Mouse (Mus musculus) left cerebral cortex, adult 9 months (tissue): ENCODE measurements around the gene Lrrc29.

Experiments
- DNase-seq, 2 experiments: peaks; one replicate each; pipeline ENCODE4 v3.0.0; 2022; ENCODE audit warnings: low spot score in 2 of 2

Lrrc29 gene

DNA sequence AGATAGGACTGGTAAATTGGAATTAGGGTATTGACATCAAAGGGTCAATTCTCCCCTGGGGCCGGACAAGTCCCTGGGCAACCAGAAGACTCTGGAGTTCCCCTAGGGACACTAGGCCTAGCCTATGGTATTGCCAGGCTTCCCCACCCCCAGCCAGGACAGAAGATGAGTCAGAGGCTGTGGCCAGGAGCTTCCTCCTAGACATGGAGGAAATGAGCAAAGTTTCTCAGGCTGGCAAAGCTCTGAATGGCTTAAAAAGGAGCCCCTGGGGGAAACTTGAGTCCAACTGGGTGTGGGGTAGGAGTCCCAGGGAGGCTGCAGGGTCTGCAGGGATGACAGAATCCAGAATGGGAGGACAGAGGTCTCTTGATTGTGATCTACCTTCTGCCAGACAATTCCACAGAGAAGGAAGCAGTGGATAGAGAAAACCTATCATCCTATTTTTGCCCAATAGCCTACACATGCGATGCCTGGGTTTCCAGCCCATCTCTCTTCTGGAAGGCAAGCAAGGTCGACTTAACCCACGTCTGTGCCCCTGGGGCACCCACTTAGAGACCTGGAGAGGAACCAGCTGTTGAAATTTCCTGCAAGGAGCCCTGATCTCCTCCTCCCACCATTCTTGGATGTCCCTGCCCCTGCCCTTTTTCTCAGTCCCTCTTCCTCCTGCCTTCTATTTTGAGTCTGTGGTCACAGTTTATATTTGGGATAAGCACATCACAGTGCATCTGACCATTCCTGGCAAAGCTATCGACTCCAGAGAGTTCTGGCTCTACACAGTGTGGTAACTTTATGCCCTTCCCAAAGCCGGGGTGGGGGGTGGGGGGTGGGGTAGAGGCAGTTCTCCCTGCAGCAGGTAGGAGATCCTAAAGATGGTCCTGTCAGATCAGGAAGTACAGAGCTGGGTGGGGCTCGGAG lies 19.2 kb upstream of the Lrrc29 start:
- peak in 1 of 2 experiments; percentile 31 for DNase-seq

DNA sequence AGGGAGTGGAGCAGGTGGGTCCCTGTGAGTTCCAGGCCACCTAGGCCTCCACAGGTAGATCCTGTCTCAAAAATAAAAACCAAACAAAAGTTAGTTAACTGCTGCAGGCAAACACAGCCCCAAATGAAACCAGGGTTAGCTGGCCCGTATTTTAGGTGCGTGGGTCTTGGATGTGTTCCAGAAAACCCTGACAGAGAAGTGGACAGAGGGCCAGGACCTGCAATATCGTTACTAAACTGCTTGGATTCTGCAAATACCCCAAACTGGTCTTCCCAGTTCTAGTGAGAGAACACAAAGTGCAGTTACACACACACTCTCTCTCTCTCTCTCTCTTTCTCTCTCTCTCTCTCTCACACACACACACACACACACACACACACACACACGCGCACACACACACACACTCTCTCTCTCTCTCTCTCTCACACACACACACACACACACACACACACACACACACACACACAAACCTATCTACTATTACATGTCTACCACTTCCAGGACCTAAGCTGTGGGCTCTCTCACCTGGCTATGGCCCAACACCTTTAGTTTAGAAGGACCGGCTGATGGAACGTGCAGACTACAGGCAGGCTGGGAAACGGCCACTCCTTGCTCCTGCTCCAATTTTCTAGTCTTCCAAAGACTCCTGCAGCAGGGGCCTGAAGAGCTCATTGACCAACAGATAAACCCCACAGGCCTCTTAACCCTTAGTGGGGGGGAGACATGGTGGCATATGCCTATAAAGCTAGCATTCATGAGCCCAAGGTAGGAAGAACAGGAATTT lies 17.9 kb upstream of the Lrrc29 start:
- no peak for DNase-seq

- no peak for DNase-seq
Measured at GRCm38 (mm10) chr8:105342768-105343167, 16.7 kb upstream of the Lrrc29 start.

- no peak for DNase-seq
Measured at GRCm38 (mm10) chr8:105341399-105341798, 15.3 kb upstream of the Lrrc29 start.

- no peak for DNase-seq
Measured at GRCm38 (mm10) chr8:105339886-105340635, 14.0 kb upstream of the Lrrc29 start.

DNA sequence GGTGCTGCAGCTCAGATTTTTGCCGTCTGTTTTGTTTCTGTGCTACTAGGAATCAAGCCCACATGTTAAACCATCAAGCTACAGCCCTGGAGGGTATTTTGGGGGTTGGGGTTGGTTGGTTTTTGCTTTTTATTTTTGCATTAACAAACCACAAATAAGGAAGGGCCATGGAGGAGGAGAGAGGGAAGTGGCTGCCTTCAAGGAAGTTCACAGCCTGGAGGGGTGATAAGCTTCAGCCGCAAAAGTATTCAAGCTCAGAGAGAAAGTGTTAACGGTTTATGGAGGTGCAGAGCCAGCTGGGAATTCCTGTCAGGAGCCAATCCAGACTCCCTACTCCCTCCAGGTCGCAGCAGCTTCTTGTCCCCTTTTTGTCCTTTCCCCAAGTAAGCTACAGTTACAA lies 12.9 kb upstream of the Lrrc29 start:
- no peak for DNase-seq

GRCm38 (mm10) chr8:105336373-105337130 lies 10.5 kb upstream of the Lrrc29 start:
- no peak for DNase-seq

DNA sequence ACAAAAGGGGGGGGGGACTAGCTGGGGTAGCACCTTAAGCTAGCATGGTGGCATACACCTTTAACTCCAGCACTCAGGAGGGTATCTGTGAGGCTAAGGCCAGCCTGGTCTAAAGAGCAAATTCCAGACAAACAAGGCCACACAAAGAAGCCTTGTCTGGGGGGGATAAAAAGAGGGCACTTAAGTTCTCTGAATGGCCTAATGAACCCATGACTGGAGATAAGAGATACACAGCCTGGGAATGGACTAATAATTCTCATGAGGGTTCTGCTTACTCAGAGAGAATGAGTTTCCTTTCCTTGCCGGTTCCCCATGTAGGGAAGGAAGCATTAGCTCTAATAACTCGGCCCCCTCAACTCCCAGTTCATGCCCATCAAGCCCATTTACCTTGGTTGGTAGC lies 6.4 kb upstream of the Lrrc29 start:
- no peak for DNase-seq

DNA sequence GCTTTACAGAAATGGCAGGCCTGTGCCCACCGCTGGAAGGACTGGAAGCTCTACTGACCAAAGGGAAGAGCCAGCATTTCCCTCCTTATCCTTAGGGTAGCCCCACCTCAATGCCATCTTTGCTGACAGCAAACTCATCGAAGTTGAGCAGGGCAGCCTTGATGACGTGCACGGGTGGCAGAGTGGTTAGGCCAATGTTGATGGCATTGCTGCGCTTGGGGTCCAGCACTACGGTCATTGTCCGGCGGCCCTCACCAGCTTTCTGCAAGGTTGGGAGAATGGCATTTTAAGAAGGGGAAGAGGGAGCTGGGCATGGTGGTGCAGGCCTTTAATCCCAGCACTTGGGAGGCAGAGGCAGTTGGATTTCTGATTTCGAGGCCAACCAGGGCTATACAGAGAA lies 5.9 kb upstream of the Lrrc29 start:
- DNase-seq: no peak

DNA sequence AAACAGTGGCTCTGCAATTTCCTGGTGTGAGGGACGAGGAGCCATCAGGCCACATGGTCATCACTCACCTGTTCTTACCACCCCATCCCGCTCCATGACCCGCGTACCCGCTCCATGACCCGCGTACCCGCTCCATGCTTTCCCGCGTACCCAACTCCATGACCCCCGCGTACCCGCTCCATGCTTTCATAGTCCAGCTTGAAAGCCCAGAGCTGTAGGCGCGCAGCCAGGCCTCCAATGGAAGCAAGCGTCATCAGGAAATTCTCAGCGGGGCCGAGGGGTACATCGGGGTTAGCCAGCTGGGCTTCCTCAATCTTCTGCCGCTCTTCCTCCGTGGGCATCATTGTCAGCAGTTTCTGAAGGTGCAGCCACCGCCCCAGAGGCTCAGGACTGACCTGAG lies 5.4 kb upstream of the Lrrc29 start:
- no peak for DNase-seq

DNA sequence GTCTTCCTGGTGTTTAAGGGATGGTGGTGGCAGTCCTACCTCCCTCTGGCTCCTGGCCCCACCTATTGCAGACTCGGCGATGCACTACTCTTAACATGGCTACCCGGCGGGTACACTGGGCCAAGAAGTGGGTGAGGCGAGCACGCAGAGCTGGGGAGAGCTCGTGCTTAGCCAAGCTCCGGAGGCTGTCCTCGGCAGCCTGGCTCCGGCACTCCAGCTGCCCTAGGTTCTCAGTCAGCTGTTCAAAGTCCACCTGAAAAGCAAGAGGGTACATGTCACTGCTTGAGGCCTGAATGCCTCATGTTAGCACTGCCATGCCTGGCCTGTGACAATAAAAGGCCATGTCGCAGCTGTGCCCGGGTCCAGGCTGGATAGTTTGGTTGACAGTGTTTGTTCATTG lies 4.2 kb upstream of the Lrrc29 start:
- DNase-seq: no peak

GRCm38 (mm10) chr8:105326968-105327367 lies 890 bp upstream of the Lrrc29 start:
- DNase-seq: no peak

DNA sequence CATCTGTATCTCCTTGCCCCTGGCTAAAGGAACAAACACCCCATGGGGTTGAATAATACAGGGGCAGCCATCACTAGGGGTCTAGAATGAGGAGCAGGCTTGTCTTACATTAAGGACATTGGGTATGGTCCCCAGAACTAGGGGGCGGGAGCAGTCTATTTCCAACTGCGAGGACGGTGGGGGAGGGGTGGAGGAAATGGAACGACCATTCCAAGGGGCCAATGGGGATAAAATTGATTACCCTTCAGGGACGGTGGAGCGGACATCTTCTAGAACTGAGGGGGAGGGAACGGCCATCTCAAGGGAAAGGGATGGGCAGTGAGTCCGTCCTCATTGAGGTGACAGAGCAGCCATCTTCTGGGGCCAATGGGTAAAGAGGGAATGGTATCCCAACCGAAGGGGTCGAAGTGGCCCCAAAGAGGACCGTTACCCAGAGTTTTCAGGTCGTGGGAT lies 411 bp downstream of the Lrrc29 start:
- DNase-seq: no peak

GRCm38 (mm10) chr8:105323183-105323582 lies 2.9 kb downstream of the Lrrc29 start:
- DNase-seq: no peak

- DNase-seq: no peak
Measured at GRCm38 (mm10) chr8:105318662-105319190, 7.4 kb downstream of the Lrrc29 start.

GRCm38 (mm10) chr8:105317941-105318340 lies 8.1 kb downstream of the Lrrc29 start:
- no peak for DNase-seq

DNA sequence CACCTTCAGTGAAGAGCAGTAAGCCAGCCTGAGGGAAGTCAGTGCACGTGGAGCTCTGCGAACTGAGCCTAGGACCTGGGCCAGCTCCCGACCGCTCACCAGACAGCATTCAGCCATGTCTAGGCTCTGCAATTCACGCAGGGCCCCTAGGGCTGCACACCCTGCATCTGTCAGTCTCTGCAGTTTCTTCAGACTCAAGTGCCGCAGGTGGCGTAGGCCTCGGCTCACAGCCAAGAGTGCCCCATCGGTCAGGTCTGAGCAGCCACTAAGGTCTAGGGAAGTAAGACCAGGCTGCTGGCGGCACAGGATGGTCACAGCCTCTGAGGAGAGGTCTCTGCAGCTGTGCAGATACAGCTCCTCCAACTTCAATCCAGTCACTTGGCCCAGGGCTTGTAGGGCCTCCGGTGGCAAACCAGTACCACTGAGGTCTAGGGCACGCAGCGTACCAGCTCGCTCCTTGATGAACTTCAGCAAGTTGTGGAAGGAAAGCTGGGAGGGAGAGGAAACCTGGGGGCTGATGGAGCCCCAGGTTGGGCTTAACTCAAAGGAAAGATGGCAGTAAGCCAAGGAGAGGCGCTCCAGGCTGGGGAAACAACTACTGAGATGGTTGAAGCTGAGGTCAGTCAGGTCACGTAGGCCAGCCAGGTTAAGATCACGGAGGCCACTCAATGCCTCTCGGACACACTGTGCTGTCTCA lies 10.9 kb downstream of the Lrrc29 start:
- no peak for DNase-seq

- no peak for DNase-seq
Measured at GRCm38 (mm10) chr8:105313622-105314402, 12.3 kb downstream of the Lrrc29 start.

- DNase-seq: no peak
Measured at GRCm38 (mm10) chr8:105312891-105313481, 13.1 kb downstream of the Lrrc29 start.
